Mouse (Mus musculus): ENCODE results near the gene Cryba4.

DNA sequence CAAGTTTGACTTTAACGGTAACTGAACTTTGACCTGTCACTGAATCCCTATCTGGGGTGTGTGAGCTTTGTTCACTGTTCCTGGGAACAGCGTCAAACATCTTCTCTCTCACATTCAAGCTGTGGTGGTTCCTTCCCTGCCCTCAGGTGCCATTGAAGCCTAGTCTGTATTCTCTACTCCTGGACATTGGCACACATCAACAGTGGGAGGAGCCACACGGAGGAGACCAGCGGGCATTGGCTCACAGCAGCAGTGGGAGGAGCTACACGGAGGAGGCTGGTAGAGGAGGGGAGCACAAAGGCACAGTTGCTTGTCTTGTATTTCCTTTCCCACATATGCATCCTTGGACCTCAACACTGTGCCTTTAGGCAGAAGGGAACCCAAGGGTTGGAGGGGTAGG lies 9.3 kb downstream of the Cryba4 start:
- TF ChIP-seq POLR2A (IDR thresholded peaks at IDR 0.05; ENCODE audit: extremely low read depth, insufficient read depth, low read length), result no peak
- no peak for TF ChIP-seq CTCF (IDR thresholded peaks at IDR 0.05; ENCODE audit: low read depth, low read length)
